In the genomic region with DNA sequence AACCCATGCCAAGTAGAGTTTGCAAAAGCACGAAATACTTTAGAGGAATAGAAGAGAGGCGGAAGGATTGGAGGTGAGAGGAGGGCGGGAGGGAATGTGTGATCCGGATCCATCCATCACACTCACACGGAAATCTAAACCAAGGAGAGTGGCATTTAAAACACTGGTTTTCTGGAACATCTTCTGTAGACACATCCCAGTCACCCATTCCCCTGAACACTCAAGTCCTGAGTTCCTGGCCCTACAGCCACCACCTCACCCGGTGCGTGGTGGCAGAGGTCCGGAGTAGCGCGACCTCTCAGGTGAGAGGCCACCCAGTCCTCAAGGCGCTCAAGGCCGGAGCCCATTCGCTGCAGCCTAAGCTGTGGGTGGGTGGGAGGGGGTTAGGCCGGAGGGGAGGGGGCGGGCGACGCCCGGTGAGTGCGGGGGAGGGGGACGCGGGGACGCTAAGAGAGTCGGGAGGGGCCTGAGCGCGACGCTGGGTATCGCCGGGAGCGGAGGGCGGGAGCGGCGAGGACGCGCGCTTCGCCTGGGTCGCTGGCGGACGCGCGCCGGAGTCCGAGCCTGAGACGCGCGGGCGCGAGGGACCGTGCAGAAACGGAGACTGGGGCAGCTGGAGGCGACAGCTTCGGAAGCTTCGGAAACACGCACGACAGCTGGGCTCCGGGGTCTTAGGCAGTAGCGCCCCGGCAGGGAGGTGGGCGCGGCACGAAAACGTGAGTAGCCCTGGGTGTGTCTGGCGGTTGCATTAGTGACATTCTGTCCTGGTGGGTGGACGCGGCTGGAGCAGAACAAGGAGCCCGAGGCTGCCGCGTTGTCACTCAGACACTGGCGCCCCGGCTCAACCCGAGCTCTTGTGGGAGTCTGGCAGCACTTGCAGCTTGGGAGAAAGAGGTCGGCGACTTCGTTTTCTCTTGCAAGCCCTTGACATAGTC, we compare ENCODE assay signal across 8 mouse cellular contexts. TPM values are rescaled to one million over a fixed set of nuclear protein-coding genes. Genes with fewer than 3 reads are reported as not detected.
DNase-seq lines count a peak whose midpoint lies in the region; ATAC-seq and TF ChIP-seq lines count a peak whose summit lies in the region.

A gene (plus strand): TSS at position 505 of the 935 bp plus-strand sequence.

- peaks cover 24% of the 10 kb centered on the region for H3K27me3 ChIP-seq in embryonic facial prominence, embryonic 15.5 days
- no peaks in the 10 kb centered on the region for H3K27me3 ChIP-seq in lung, embryonic 15.5 days

- no peaks in the 10 kb centered on the region for H3K9me3 ChIP-seq in ES-E14 (ENCODE audit: control insufficient read depth, insufficient read depth, low read depth, low read length)
- no peaks in the 10 kb centered on the region for H3K9me3 ChIP-seq in embryonic facial prominence, embryonic 15.5 days (replicated peaks)
- no peaks in the 10 kb centered on the region for H3K9me3 ChIP-seq in lung, embryonic 15.5 days

- intact Hi-C loops in heart, postnatal 14 days (cut with DNase I): no loop called here

- no peak for TF ChIP-seq POLR2A in bone marrow macrophage, adult 2 months (IDR thresholded peaks at IDR 0.05; ENCODE audit: borderline replicate concordance, low read depth, low read length)

- no peaks in the 10 kb centered on the region for H3K36me3 ChIP-seq in ES-E14 (ENCODE audit: control insufficient read depth, insufficient read depth, low read length, poor library complexity, severe bottlenecking)
- H3K36me3 ChIP-seq in embryonic facial prominence, embryonic 15.5 days: no peaks in the 10 kb centered on the region
- H3K36me3 ChIP-seq in lung, embryonic 15.5 days: no peaks in the 10 kb centered on the region

- no peak within 1 kb of the TSS for H3K27ac ChIP-seq in ES-E14 (ENCODE audit: insufficient read depth, low read depth, low read length, poor library complexity, severe bottlenecking)
- H3K27ac ChIP-seq in bone marrow macrophage, adult 2 months (ENCODE audit: insufficient read depth, low read depth, low read length): no peak within 1 kb of the TSS
- H3K27ac ChIP-seq in embryonic facial prominence, embryonic 15.5 days (replicated peaks): no peak within 1 kb of the TSS
- H3K27ac ChIP-seq in lung, embryonic 15.5 days: peak within 1 kb of the TSS; percentile 50

- peak within 1 kb of the TSS; percentile 16; the same call in 1 of the 2 replicates for H3K9ac ChIP-seq in ES-E14 (ENCODE audit: insufficient read depth, low read depth, low read length, poor library complexity, severe bottlenecking)
- H3K9ac ChIP-seq in embryonic facial prominence, embryonic 15.5 days: peak within 1 kb of the TSS; percentile 21
- peak within 1 kb of the TSS; percentile 62 for H3K9ac ChIP-seq in lung, embryonic 15.5 days

- ATAC-seq in embryonic facial prominence, embryonic 15.5 days (ENCODE audit: insufficient number of reproducible peaks, low FRiP score, low TSS enrichment, low read depth): peak; percentile 68
- peak; percentile 84 for ATAC-seq in lung, embryonic 15.5 days (ENCODE audit: borderline replicate concordance, extremely low read depth, low FRiP score, low TSS enrichment)
- ATAC-seq in activated CD4-positive, CD25-positive, alpha-beta regulatory T cell, adult 4 months: no peak

- no peaks in the 10 kb centered on the region for H3K4me1 ChIP-seq in ES-E14 (ENCODE audit: control insufficient read depth in 2 of 2, insufficient read depth in 2 of 2, low read length in 2 of 2, poor library complexity in 1 of 2)
- peaks cover 4% of the 10 kb centered on the region for H3K4me1 ChIP-seq in bone marrow macrophage, adult 2 months (ENCODE audit: control insufficient read depth, insufficient read depth, low read length)
- H3K4me1 ChIP-seq in embryonic facial prominence, embryonic 15.5 days: peaks cover 13% of the 10 kb centered on the region
- peaks cover 12% of the 10 kb centered on the region for H3K4me1 ChIP-seq in lung, embryonic 15.5 days

- H3K4me2 ChIP-seq in embryonic facial prominence, embryonic 15.5 days (replicated peaks): peak within 1 kb of the TSS; percentile 98
- H3K4me2 ChIP-seq in lung, embryonic 15.5 days: peak within 1 kb of the TSS; percentile 98

- no peak for TF ChIP-seq CTCF in bone marrow macrophage, adult 2 months (IDR thresholded peaks at IDR 0.05; ENCODE audit: low read depth, low read length)

- peak within 1 kb of the TSS; percentile 66 to 77 for H3K4me3 ChIP-seq in ES-E14 (ENCODE audit: insufficient read depth in 1 of 2, low read depth in 1 of 2, low read length in 2 of 2, poor library complexity in 1 of 2, severe bottlenecking in 1 of 2)
- peak within 1 kb of the TSS; percentile 88 for H3K4me3 ChIP-seq in bone marrow macrophage, adult 2 months (ENCODE audit: insufficient read depth, low read length)
- peak within 1 kb of the TSS; percentile 63 for H3K4me3 ChIP-seq in embryonic facial prominence, embryonic 15.5 days (replicated peaks)
- peak within 1 kb of the TSS; percentile 63 for H3K4me3 ChIP-seq in lung, embryonic 15.5 days

- in situ Hi-C loops in ES-E14 (cut with MboI; ENCODE audit: low sequenced_read_pairs in 2 of 2, unreplicated experiment in 2 of 2): loop anchor here in 1 of 2 experiments (10.0 kb wide), 1 partner anchor 216 kb away; no protein-coding TSS in a partner anchor

- 2% methylated on average over 74 of the region's 74 CpGs for WGBS in embryonic facial prominence, embryonic 15.5 days
- WGBS in lung, embryonic 15.5 days: 2% methylated on average over 59 of the region's 74 CpGs

- peak; percentile 37 for DNase-seq in ES-E14 (ENCODE audit: low read depth, low spot score)
- peak; percentile 39 to 45 for DNase-seq in heart, postnatal 14 days
- peak; percentile 52 to 70 for DNase-seq in layer of hippocampus, adult 8-10 months (ENCODE audit: low spot score in 2 of 2)
- DNase-seq in retina, postnatal 7 days (ENCODE audit: low read depth, low spot score): peak; percentile 69

TF ChIP-seq in ES-E14, 5 proteins besides CTCF, POLR2A, EP300 and RAD21:
- TF ChIP-seq HCFC1 (IDR thresholded peaks at IDR 0.05; ENCODE audit: borderline replicate concordance, insufficient read depth, low read length) (no peak; the same call in 1 of the 2 replicates), MAFK (IDR thresholded peaks at IDR 0.05; ENCODE audit: insufficient read depth, low read depth, low read length) (no peak), CHD2 (IDR thresholded peaks at IDR 0.05; ENCODE audit: low read depth, low read length) (no peak), ZC3H11A (IDR thresholded peaks at IDR 0.05; ENCODE audit: borderline replicate concordance, low read depth, low read length) (no peak), ZNF384 (IDR thresholded peaks at IDR 0.05; ENCODE audit: low read depth, low read length) (no peak)

RNA-seq across cellular contexts. Expression of the gene that starts here (rescaled TPM):
- total RNA-seq in ES-E14 (2012; rRNA removed): 2.7 and 2.9 TPM in 2 replicates
- 0.56 TPM in 1 of 2 replicates, not detected in the other for polyA plus RNA-seq in bone marrow macrophage, adult 2 months (2012; ENCODE audit: insufficient read depth, insufficient read length, missing spikeins)
- polyA plus RNA-seq in embryonic facial prominence, embryonic 15.5 days (2015; fragmentation: Nextera tagmentation; extraction: Ambion mirVana): 3.7 and 5.7 TPM in 2 replicates
- under 1 TPM; 0.32 to 0.45 TPM for total RNA-seq in heart, postnatal 14 days (2021)
- total RNA-seq in layer of hippocampus, adult 8-10 months (2022): 100 to 1,000 TPM; 495 to 532 (median 509) TPM
- 18.8 and 22.0 TPM in 2 replicates for polyA plus RNA-seq in lung, embryonic 15.5 days (2015; fragmentation: Nextera tagmentation; extraction: Ambion mirVana)
- polyA plus RNA-seq in activated CD4-positive, CD25-positive, alpha-beta regulatory T cell, adult 4 months (2017; shearing (Covaris generic)): under 1 TPM in 1 of 2 experiments, not detected in 1; 0.42 TPM

Comparison
In these comparisons a context has a peak if more than half of its experiments do, and no peak if none do; other contexts are left out.
1. RNA of the gene that starts here (total RNA-seq): 495 to 532 TPM in layer of hippocampus, adult 8-10 months; 2.7 to 2.9 TPM in ES-E14 and 0.32 to 0.45 TPM in heart, postnatal 14 days; every median in the first group is over 100 times any median in the second.
2. Peak in DNase-seq in heart, postnatal 14 days; RNA of the gene not detected or under 1 TPM.
3. Peak in every context shown above with its lines, with median percentiles within 50 percentile points of each other: DNase-seq, H3K4me3 ChIP-seq and H3K9ac ChIP-seq.